Mouse (Mus musculus): ENCODE measurements around the gene Gm20604. TPM values are rescaled to one million over a fixed set of nuclear protein-coding genes. Genes with fewer than 3 reads are reported as not detected.

Gm20604 gene
- 13.5 and 14.2 TPM in 2 replicates for polyA plus RNA-seq (2011; ENCODE audit: insufficient read depth, insufficient read length, low read depth, missing spikeins)

GRCm38 (mm10) chr12:102758403-102758756 is at the start of gene Gm20604:
Gm20604 (minus strand) TSS chr12:102758672.
- TF ChIP-seq CTCF (IDR thresholded peaks at IDR 0.05; ENCODE audit: low read depth, low read length) = no peak
- no peak for TF ChIP-seq POLR2A (IDR thresholded peaks at IDR 0.05; ENCODE audit: insufficient read depth, low read length)
- TF ChIP-seq EP300 (IDR thresholded peaks at IDR 0.05; ENCODE audit: insufficient read depth, low read depth, low read length) = no peak
- peak within 1 kb of the TSS; percentile 99 for H3K4me3 ChIP-seq (ENCODE audit: low read depth, low read length)
- H3K27ac ChIP-seq (ENCODE audit: insufficient read depth, low read length) = peak within 1 kb of the TSS; percentile 99
- H3K9me3 ChIP-seq (replicated peaks; ENCODE audit: control insufficient read depth, insufficient read depth, low read length, poor library complexity, severe bottlenecking) = no peaks in the 10 kb centered on the region
- H3K9ac ChIP-seq (ENCODE audit: low read depth, poor library complexity, severe bottlenecking) = peak within 1 kb of the TSS; percentile 60
- peaks cover 19% of the 10 kb centered on the region for H3K36me3 ChIP-seq (ENCODE audit: control insufficient read depth, insufficient read depth, low read length, poor library complexity, severe bottlenecking)
- no peaks in the 10 kb centered on the region for H3K27me3 ChIP-seq (ENCODE audit: control insufficient read depth, insufficient read depth, low read length, poor library complexity, severe bottlenecking)
- H3K4me1 ChIP-seq (ENCODE audit: control insufficient read depth, insufficient read depth, low read length) = no peaks in the 10 kb centered on the region

DNA sequence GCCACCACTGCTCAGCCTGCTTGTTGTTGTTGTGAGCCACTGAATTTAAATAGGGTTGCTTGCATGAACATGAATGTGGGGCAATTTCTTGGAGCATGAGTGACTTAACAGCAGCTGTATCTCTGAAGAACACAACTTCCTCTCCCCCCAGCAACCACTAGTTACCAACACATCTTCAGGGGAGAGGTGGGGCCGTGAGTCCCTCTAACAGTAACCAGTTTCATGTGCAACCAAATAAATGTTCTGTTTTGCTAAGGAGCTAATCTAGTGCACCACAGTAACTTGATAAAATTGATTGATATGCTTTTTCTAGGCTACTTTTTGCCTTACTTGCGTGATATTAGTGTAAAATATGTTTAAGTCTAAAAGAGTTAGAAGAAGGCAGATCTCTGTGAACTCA is 41.1 kb upstream of the Gm20604 start:
- Histone ChIP-seq H3K27ac (ENCODE audit: insufficient read depth, low read length) (no peak overlapping the region), H3K4me1 (ENCODE audit: control insufficient read depth, insufficient read depth, low read length) (no peaks in the 10 kb centered on the region), H3K27me3 (ENCODE audit: control insufficient read depth, insufficient read depth, low read length, poor library complexity, severe bottlenecking) (no peaks in the 10 kb centered on the region), H3K36me3 (ENCODE audit: control insufficient read depth, insufficient read depth, low read length, poor library complexity, severe bottlenecking) (no peaks in the 10 kb centered on the region), H3K9ac (ENCODE audit: low read depth, poor library complexity, severe bottlenecking) (no peak overlapping the region), H3K9me3 (replicated peaks; ENCODE audit: control insufficient read depth, insufficient read depth, low read length, poor library complexity, severe bottlenecking) (no peaks in the 10 kb centered on the region), H3K4me3 (ENCODE audit: low read depth, low read length) (no peak overlapping the region)
- TF ChIP-seq CTCF (IDR thresholded peaks at IDR 0.05; ENCODE audit: low read depth, low read length) = no peak

- no peak overlapping the region for H3K27ac ChIP-seq (ENCODE audit: insufficient read depth, low read length)
- no peak overlapping the region for H3K9ac ChIP-seq (ENCODE audit: low read depth, poor library complexity, severe bottlenecking)
- TF ChIP-seq POLR2A (IDR thresholded peaks at IDR 0.05; ENCODE audit: insufficient read depth, low read length) (no peak), CTCF (IDR thresholded peaks at IDR 0.05; ENCODE audit: low read depth, low read length) (no peak), EP300 (IDR thresholded peaks at IDR 0.05; ENCODE audit: insufficient read depth, low read depth, low read length) (no peak)
- H3K4me1 ChIP-seq (ENCODE audit: control insufficient read depth, insufficient read depth, low read length) = no peaks in the 10 kb centered on the region
- H3K27me3 ChIP-seq (ENCODE audit: control insufficient read depth, insufficient read depth, low read length, poor library complexity, severe bottlenecking) = no peaks in the 10 kb centered on the region
- H3K36me3 ChIP-seq (ENCODE audit: control insufficient read depth, insufficient read depth, low read length, poor library complexity, severe bottlenecking) = peaks cover 7% of the 10 kb centered on the region
- H3K4me3 ChIP-seq (ENCODE audit: low read depth, low read length) = no peak overlapping the region
- H3K9me3 ChIP-seq (replicated peaks; ENCODE audit: control insufficient read depth, insufficient read depth, low read length, poor library complexity, severe bottlenecking) = no peaks in the 10 kb centered on the region
Observed at GRCm38 (mm10) chr12:102787927-102788326, 29.5 kb upstream of the Gm20604 start.

DNA sequence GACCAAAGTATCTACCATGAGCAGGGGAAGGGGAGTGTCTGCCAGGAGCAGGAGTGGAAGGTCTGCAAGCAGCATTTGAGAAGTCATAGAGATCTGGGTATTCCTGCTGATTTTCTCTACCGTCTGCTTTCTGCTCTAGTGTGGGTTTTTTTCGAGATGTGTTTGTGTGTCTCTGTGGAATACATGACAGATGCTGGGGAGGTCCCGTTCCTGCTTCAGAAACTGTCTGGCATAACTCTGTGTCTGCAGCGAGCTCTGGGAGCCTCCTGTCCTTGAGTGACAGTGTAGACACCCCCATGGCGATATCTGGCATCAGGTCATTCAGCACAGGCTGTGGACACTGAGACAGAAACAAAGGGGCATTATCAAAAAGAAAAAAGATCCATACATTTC is 27.1 kb upstream of the Gm20604 start:
- Histone ChIP-seq H3K36me3 (ENCODE audit: control insufficient read depth, insufficient read depth, low read length, poor library complexity, severe bottlenecking) (peaks cover 7% of the 10 kb centered on the region), H3K9me3 (replicated peaks; ENCODE audit: control insufficient read depth, insufficient read depth, low read length, poor library complexity, severe bottlenecking) (no peaks in the 10 kb centered on the region), H3K27me3 (ENCODE audit: control insufficient read depth, insufficient read depth, low read length, poor library complexity, severe bottlenecking) (no peaks in the 10 kb centered on the region), H3K27ac (ENCODE audit: insufficient read depth, low read length) (no peak overlapping the region), H3K4me3 (ENCODE audit: low read depth, low read length) (no peak overlapping the region), H3K9ac (ENCODE audit: low read depth, poor library complexity, severe bottlenecking) (no peak overlapping the region), H3K4me1 (ENCODE audit: control insufficient read depth, insufficient read depth, low read length) (no peaks in the 10 kb centered on the region)
- no peak for TF ChIP-seq POLR2A (IDR thresholded peaks at IDR 0.05; ENCODE audit: insufficient read depth, low read length)
- no peak for TF ChIP-seq CTCF (IDR thresholded peaks at IDR 0.05; ENCODE audit: low read depth, low read length)
- TF ChIP-seq EP300 (IDR thresholded peaks at IDR 0.05; ENCODE audit: insufficient read depth, low read depth, low read length) = no peak

DNA sequence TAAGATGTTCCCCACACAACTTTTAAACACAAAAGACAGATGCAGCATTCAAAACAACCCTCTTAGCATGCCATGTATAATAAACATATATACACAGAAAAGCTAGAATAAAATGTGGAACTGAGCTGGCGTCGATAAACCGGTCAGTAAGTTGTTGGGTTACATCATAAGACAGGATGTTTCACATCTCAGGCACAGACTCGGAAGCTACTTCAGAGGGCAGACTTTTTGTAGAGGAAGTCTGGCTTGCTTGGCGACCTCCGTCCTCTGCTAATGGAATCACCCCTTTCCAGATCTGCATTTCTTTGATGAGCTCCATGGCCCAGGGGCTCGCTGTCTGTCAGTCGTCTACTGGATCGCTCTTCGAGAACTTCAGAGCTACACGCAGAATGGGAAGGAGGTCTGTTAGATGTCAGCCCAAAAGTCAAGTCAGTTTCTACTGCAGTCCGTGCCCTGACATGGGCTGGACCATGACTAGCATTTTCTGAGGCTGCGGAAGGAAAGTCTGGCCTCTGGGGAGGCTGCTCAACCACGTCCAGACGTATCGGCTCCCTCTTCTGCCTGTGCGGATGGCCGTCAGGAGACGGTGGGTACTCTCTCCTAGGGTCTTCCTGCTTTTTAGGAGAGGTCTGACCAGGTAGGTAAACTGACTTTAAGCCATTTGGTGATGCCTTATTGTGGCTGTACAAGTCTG is 26.6 kb upstream of the Gm20604 start:
- H3K36me3 ChIP-seq (ENCODE audit: control insufficient read depth, insufficient read depth, low read length, poor library complexity, severe bottlenecking) = peaks cover 2% of the 10 kb centered on the region

DNA sequence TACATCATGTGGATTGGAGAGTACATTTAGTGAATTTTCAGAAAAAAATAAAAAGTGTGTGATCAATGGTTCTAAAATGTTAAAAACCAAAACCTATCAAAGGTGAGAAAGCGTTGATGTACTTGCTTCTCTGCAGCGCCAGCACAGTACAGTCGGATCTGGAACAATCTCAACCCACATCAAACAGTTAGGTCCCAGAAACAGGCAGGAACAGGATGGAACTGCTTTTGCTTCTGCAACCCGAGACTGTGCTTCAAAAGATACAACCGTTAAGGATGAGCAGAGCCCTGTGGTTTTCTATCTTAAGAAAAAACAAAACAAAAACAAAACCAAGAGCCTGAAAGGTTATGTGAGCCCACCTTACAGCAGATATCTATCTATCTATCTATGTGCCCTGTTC is 24.4 kb upstream of the Gm20604 start:
- Histone ChIP-seq H3K9me3 (replicated peaks; ENCODE audit: control insufficient read depth, insufficient read depth, low read length, poor library complexity, severe bottlenecking) (no peaks in the 10 kb centered on the region), H3K4me3 (ENCODE audit: low read depth, low read length) (no peak overlapping the region), H3K27me3 (ENCODE audit: control insufficient read depth, insufficient read depth, low read length, poor library complexity, severe bottlenecking) (no peaks in the 10 kb centered on the region), H3K4me1 (ENCODE audit: control insufficient read depth, insufficient read depth, low read length) (no peaks in the 10 kb centered on the region), H3K36me3 (ENCODE audit: control insufficient read depth, insufficient read depth, low read length, poor library complexity, severe bottlenecking) (no peaks in the 10 kb centered on the region; the same call in 1 of the 2 replicates), H3K27ac (ENCODE audit: insufficient read depth, low read length) (no peak overlapping the region), H3K9ac (ENCODE audit: low read depth, poor library complexity, severe bottlenecking) (no peak overlapping the region)
- no peak for TF ChIP-seq POLR2A (IDR thresholded peaks at IDR 0.05; ENCODE audit: insufficient read depth, low read length)
- TF ChIP-seq CTCF (IDR thresholded peaks at IDR 0.05; ENCODE audit: low read depth, low read length) = no peak
- no peak for TF ChIP-seq EP300 (IDR thresholded peaks at IDR 0.05; ENCODE audit: insufficient read depth, low read depth, low read length)

More for the DNA sequence above, 26.6 kb upstream of the Gm20604 start:
- Histone ChIP-seq H3K9me3 (replicated peaks; ENCODE audit: control insufficient read depth, insufficient read depth, low read length, poor library complexity, severe bottlenecking) (no peaks in the 10 kb centered on the region), H3K4me3 (ENCODE audit: low read depth, low read length) (no peak overlapping the region), H3K9ac (ENCODE audit: low read depth, poor library complexity, severe bottlenecking) (no peak overlapping the region), H3K4me1 (ENCODE audit: control insufficient read depth, insufficient read depth, low read length) (no peaks in the 10 kb centered on the region), H3K27ac (ENCODE audit: insufficient read depth, low read length) (no peak overlapping the region), H3K27me3 (ENCODE audit: control insufficient read depth, insufficient read depth, low read length, poor library complexity, severe bottlenecking) (no peaks in the 10 kb centered on the region)
- TF ChIP-seq EP300 (IDR thresholded peaks at IDR 0.05; ENCODE audit: insufficient read depth, low read depth, low read length) (no peak), CTCF (IDR thresholded peaks at IDR 0.05; ENCODE audit: low read depth, low read length) (no peak), POLR2A (IDR thresholded peaks at IDR 0.05; ENCODE audit: insufficient read depth, low read length) (no peak)

All from ES-Bruce4 (cell line).